Mouse (Mus musculus) embryonic stem cell, embryonic (primary cell): ENCODE measurements around the gene Asprv1.

ENCODE experiments used
- CTCF ChIA-PET, 4 experiments: fragments of 300-600 bp in 2 of 4; fragments of 350-600 bp in 2 of 4; sonication (Branson Sonifier 250); formaldehyde crosslinking; loops; one replicate each; lab custom pipeline; 2022; ENCODE audit warnings: inconsistent platforms in 2 of 4; lab: Charles Lee
- POLR2A ChIA-PET, 4 experiments: fragments of 300-600 bp in 2 of 4; fragments of 350-600 bp in 2 of 4; sonication (Branson Sonifier 250); formaldehyde crosslinking; loops; one replicate each; lab custom pipeline; 2022; ENCODE audit warnings: antibody characterized with exemption in 4 of 4, inconsistent platforms in 1 of 4; lab: Charles Lee

Gene Asprv1

DNA sequence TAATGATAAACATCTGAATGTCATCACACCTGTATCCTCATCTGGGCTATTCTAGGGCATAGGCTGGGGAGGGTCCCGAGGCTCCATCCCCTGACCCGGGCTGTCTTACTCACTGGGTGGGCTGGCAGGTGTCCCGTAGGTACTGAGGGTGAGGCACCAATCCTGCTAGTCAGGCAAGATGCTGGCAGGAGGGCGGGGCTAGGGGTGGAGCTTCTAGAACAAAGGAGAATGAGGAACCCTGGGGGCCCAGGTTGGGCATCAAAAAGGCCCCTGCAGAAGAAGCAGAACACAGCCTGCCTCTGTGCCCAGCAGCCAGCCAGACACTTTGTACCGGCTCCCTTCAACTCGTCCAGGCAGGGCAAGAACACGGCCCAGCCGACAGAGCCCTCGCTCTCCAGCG, at the start of gene Asprv1:
Gene Asprv1 (plus strand): TSS at position 219 of the 400 bp plus-strand sequence.
- ChIA-PET POLR2A (interaction anchor here in 2 of 4 experiments (1.3 to 4.0 kb wide), 3 partner anchors 9 to 13 kb away, joined by 3 to 13 read pairs (median 5); no protein-coding TSS in a partner anchor), CTCF (interaction anchor here in 2 of 4 experiments (0.6 to 0.9 kb wide), 2 partner anchors 29 to 36 kb away, joined by 3 read pairs; no protein-coding TSS in a partner anchor)

DNA sequence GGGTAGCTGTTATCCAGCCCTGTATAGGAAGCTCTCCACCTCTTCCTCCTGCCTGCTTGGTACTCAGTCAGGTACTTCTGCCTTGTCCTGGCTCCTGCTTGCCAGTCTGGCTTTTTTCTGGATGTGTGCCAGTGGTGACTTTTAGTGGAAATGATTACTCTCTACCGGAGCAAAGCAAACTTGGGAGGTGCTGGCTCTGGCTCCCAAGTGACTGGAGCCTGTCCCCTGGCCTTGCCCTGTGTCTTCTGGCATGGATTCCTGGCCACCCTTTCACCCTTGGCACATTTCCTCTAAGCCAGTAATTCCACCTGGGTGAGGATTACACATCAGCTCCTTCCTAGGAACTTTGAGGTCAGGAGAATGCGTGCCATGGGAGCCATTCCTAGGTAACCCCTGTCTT, 49.6 kb upstream of the Asprv1 start:
- ChIA-PET POLR2A (interaction anchor here in 3 of 4 experiments (0.5 to 9.2 kb wide), 20 partner anchors 6 to 251 kb away, joined by 3 to 93 read pairs (median 4); partner anchors contain the start of genes C87436 (in 1 of the 3) and Snrnp27 (in 1 of the 3)), CTCF (interaction anchor here in 2 of 4 experiments (0.6 to 1.2 kb wide), 2 partner anchors 21 to 36 kb away, joined by 4 to 5 read pairs; no protein-coding TSS in a partner anchor)

DNA sequence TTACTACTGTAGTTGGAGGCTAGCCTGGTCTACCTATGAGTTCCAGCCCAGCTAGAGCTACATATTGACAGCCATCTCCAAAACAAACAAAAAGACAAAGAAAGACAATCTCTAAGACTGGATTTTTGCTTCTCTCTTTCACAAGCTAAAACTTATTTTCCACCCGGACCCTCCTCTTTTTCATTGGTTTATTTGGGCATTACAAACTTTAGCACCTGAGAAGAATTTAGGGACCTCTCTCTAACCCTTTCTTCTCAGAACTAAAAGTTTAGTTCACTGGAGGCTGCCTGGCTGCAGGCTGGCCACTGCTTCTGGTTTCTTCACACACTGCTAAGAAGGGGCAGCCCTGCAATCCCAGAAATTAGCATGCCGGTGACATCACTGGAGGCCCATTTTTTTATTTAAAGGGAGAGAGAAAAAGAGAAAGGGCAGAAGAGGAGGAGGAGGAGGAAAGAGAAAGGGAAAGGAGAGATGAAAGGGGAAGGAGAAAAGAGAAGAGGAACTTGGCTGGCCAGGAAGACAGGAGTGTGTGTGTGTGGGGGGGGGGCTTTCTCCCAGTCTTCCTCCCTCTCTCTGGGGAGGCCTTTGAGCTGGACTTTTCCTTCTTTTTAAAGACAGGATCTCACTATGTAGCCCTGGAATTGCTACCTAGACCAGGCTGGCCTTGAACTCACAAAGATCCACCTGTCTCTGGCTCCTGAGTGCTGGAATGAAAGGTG, 48.7 kb upstream of the Asprv1 start:
- ChIA-PET POLR2A (interaction anchor here (0.7 to 9.2 kb wide), 23 partner anchors 7 to 1372 kb away, joined by 3 to 93 read pairs (median 4); partner anchors contain the start of gene Snrnp27 (in 1 of the 4)), CTCF (interaction anchor here in 3 of 4 experiments (0.6 to 2.2 kb wide), 4 partner anchors 20 to 37 kb away, joined by 3 to 6 read pairs (median 4); no protein-coding TSS in a partner anchor)

DNA sequence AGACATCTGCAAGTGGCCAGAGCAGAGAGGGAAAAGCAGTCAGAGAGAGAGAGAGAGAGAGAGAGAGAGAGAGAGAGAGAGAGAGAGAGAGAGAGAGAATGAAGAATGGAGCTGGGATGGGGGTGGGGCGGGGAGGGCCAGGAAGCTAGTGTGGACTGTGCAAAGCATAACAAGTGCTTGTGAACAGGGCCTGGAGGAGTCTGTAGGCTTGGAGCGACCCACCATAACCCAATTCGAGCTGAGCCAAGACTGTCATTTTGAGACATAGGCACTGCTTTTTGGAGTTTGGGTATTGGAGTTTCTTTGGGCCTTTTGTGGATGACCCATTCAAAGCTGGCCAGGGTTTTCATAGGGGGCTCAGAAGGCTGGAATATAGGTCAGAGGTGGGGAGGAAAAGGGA, 48.0 kb upstream of the Asprv1 start:
- POLR2A ChIA-PET = interaction anchor here (0.6 to 9.2 kb wide), 24 partner anchors 8 to 1373 kb away, joined by 3 to 93 read pairs (median 4); partner anchors contain the start of gene Snrnp27 (in 1 of the 4)
- CTCF ChIA-PET = interaction anchor here in 3 of 4 experiments (0.5 to 2.2 kb wide), 4 partner anchors 19 to 94 kb away, joined by 3 to 6 read pairs (median 3); no protein-coding TSS in a partner anchor

DNA sequence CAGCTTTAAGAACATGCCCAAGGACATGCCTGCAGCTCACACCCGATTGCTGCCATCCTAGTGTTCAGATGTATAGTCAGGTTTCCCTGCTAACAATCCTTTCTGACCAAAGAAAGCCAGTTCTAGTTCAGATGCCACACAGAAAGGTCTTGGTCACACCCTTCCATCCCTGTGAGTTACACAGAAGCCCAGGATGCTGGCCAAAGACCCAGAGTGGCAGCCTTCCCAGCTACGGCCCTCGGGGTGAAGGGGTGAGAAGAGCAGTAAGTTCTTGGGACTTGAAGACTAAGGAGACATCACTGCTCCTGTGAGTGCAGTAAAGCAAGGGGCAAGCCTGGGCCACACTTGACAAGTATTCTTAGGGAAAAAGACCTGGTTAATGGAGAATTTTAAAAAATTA, 44.8 kb upstream of the Asprv1 start:
- POLR2A ChIA-PET = interaction anchor here in 3 of 4 experiments (0.5 to 9.2 kb wide), 28 partner anchors 11 to 325 kb away, joined by 3 to 93 read pairs (median 4); no protein-coding TSS in a partner anchor
- CTCF ChIA-PET = interaction anchor here (0.7 to 4.0 kb wide), 5 partner anchors 8 to 18 kb away, joined by 3 to 28 read pairs (median 4); no protein-coding TSS in a partner anchor

DNA sequence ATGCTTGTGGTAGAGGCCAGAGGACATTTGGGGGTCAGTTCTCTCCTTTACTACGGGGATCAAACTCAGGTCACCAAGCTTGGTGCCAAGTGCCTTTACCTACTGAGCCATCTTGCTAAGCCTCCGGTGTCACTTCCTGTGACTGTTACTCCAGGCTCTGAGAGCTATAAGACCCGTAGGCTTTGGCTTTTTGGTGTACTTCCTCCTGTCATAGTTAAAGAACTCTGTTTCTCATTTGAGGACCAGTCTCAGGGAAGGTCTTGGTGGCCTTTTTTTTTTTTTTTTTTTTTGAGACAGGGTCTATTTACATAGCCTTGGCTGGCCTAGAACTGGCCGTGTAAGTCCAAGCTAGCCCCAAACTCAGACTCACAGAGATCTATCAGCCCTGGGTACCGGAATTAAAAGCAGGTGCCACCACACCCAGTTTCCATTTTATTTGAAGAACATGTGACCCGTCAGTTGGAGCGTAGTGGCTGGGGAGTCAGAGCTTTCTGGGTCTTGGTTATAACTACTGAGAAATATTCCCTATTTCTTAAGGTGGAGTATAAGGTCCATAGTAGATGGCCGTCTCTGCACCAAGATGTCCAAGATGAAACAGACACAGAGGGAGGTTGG, 44.3 kb upstream of the Asprv1 start:
- ChIA-PET CTCF (interaction anchor here (0.6 to 4.0 kb wide), 10 partner anchors 9 to 1155 kb away, joined by 3 to 28 read pairs (median 4); no protein-coding TSS in a partner anchor), POLR2A (interaction anchor here in 3 of 4 experiments (0.6 to 9.2 kb wide), 51 partner anchors 11 to 376 kb away, joined by 3 to 93 read pairs (median 4); partner anchors contain the start of gene Fam136a (in 1 of the 3))

DNA sequence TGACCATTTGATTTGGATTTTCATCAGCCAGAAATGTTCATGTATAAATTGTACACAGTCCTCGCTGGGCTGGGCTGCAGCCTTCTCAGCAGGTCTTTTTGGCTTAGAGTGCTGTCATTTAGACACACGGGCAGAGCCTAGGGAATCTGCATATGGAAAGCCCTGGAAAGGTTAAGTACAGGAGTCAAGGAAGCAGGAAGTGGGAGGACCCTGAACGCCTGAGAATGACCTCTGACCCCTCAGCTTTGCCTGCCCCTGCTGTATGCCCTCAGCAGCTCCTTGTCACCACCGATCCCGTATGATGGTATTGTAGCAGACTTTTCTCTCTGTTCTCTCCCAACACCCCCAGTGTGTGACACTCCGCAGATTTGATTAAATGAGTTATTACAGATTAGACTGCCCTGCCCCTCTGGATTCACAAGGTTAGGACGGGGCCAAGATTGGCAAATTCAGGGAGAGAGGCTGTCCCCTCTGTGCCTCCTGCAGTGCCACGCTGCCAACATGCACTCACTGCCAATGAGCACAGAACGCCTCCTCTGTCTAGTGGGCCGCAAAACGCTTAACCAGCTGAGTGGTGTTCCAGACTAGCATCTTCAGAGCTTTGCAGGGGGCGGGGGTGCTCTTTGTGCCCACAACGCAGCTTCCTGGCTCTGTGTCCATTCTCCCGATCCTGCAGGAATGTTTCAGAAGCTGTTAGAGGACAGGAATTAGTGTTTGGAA, 43.5 kb upstream of the Asprv1 start:
- POLR2A ChIA-PET = interaction anchor here (0.6 to 9.2 kb wide), 53 partner anchors 10 to 377 kb away, joined by 3 to 93 read pairs (median 4); partner anchors contain the start of gene Fam136a (in 1 of the 4)
- CTCF ChIA-PET = interaction anchor here (0.6 to 4.0 kb wide), 10 partner anchors 9 to 1155 kb away, joined by 3 to 28 read pairs (median 5); no protein-coding TSS in a partner anchor

DNA sequence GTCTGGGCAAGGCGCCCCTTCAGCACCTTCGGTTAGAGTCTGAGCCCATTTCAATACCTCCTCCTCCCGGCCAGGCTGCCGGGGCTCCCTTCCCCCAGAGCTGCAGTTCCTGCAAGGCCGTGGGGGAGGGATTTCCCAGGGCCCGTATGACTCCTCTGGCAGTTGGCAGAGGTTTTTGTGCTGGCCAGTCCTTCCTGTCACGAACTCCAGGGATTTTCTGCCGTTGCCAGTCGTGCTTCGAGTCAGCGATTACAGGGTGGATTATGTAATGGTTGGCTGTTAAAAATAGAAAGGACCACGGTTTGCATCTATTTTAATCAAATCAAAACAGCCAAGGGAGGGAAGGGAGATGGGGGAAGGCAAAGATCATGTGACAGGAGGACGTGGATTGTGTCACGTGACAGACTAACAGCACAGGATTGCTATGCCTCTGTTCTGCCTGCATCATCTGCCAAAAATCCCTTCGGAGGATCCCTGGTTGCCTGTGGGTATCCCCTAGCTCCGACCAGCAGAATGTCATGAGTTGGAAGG, 42.8 kb upstream of the Asprv1 start:
- ChIA-PET CTCF (interaction anchor here (1.0 to 4.0 kb wide), 6 partner anchors 8 to 102 kb away, joined by 3 to 28 read pairs (median 6); no protein-coding TSS in a partner anchor), POLR2A (interaction anchor here (0.6 to 9.2 kb wide), 32 partner anchors 9 to 220 kb away, joined by 3 to 93 read pairs (median 4); partner anchors contain the start of gene Fam136a (in 1 of the 4))

DNA sequence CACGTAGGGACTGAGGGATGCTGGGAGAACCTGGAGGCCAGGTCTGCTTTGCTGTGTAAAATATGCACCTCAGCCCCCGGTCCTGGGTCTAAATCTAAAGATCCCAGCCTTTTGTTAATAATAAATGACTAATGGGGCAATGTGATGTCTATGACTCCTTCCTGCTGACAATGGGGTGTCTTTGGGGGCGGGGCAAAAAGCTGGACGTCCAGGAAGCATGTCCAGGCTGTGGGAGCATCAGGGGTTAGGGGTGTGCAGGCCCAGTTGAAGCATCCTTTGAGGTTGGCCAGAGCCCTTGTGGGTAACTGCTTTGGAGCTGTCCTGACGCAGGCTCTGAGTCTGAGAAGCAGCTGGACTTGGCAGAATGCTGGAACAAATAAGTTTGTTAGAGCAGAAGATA, 41.9 kb upstream of the Asprv1 start:
- ChIA-PET POLR2A (interaction anchor here in 2 of 4 experiments (0.6 to 9.2 kb wide), 7 partner anchors 8 to 368 kb away, joined by 3 to 93 read pairs (median 4); no protein-coding TSS in a partner anchor), CTCF (interaction anchor here in 2 of 4 experiments (0.8 to 0.9 kb wide), 2 partner anchors 13 kb away, joined by 3 read pairs; no protein-coding TSS in a partner anchor)

DNA sequence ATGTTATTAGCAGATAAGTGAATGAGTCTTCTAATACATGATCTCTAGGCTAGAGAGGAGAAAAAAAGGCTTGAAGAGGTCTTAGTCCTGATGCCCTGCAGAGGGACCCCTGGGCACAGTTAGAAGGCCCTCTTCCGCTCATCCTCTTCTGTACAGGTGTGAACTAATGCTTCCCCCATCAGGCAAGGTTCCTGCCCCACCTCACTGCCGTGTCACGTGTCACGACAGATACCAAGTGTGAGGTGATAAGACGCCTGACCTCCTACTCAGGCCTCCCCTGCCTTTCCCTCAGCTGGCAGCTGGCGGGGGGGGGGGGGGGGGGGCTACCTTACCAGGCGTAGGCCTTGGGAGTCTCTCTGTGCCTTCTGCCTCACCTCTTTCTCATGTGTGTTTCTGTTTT, 39.5 kb upstream of the Asprv1 start:
- ChIA-PET POLR2A (interaction anchor here in 1 of 4 experiments (0.6 to 1.5 kb wide), 2 partner anchors 18 to 81 kb away, joined by 3 read pairs; no protein-coding TSS in a partner anchor), CTCF (interaction anchor here in 1 of 4 experiments (1.0 kb wide), 2 partner anchors 11 to 31 kb away, joined by 4 to 6 read pairs; no protein-coding TSS in a partner anchor)

DNA sequence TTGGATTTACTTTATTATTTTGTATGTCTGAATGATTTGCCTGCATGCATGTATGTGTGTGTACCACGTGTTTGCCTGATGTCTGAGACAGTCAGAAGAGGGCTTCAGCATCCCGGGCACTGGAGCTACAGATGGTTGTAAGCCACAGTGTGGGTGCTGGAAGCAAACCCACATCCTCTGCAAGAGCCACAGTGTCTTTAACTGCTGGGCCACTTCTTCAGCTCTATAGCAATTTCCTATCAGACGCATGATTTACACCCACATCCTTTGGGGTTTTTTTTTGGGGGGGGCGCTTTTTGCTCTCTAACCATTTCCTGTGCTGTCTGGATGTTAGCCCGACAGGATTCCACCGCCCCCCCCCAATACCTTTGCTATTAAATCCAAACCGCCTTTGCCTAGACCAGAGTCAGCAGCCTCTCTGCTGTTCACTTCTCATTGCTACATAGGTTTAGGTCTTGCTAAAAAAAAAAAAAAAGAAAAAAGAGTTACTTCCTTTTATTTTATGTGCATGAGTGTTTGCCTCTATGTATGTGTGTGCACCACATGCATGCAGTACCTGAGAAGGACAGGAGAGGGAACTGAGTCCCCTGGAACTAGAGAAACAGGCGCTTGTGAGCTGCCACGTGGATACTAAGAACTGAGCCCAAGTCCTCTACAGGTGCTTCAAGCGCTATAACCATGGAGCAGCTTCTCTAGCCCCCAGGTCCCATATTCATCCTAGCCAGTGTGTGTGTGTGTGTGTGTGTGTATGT, 34.6 kb upstream of the Asprv1 start:
- ChIA-PET CTCF (interaction anchor here in 3 of 4 experiments (0.6 to 1.4 kb wide), 7 partner anchors 9 to 1552 kb away, joined by 3 to 24 read pairs (median 5); partner anchors contain the start of gene Mxd1 (in 1 of the 3)), POLR2A (interaction anchor here in 3 of 4 experiments (0.5 to 4.1 kb wide), 11 partner anchors 9 to 449 kb away, joined by 3 to 24 read pairs (median 3); no protein-coding TSS in a partner anchor)

DNA sequence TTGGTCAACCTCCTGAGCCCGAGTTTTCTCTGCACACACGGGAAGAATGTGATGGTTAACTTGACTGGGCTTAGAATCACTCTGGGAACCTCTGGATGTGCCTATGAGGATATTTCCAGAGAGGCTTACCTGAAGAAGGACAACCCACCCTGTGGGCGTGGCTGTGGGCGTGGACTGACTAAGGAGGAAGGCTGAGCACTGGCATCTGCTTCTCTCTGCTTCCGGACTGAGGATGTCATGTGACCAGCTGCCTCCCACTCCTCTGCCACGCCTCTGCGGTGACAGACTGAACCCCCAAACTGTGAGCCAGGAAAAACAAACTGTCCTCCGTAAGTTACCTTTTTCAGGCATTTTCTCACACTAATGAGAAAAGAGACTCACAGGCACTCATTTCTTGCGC, 33.3 kb upstream of the Asprv1 start:
- ChIA-PET CTCF (interaction anchor here in 3 of 4 experiments (0.5 to 1.2 kb wide), 8 partner anchors 39 to 1326 kb away, joined by 3 to 5 read pairs (median 4); partner anchors contain the start of gene Mxd1 (in 1 of the 3)), POLR2A (interaction anchor here (0.9 to 4.1 kb wide), 26 partner anchors 10 to 225 kb away, joined by 3 to 24 read pairs (median 4); no protein-coding TSS in a partner anchor)

DNA sequence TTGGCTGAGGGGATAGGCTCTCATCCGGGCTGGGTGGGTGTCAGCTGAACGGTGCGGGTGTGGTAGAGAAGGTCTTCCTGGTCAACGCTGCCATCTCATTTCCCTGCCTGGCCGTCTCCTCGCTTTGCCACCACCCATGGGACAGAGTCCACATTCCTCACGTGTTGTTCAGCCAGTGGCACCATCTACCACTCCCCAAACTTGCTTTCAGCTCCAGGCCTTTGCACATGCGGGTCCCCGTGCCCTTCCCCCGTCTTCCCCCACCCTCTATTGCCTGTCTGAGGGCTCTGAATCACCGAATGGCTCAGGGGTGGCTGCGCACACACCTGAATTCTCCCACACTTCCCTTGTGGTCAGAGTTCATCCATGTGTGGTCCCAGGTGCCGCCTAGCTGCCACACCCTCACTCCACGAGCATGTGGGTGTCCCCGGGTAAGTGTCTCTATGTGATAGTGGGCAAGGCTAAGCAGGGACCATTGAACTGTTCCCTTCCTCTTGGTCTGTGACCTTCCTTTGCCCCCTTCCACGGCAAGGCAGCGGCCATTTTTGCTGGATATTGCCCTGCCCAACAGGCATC, 32.0 kb upstream of the Asprv1 start:
- ChIA-PET CTCF (interaction anchor here (0.6 to 1.2 kb wide), 4 partner anchors 27 to 321 kb away, joined by 3 to 6 read pairs (median 4); no protein-coding TSS in a partner anchor), POLR2A (interaction anchor here in 3 of 4 experiments (0.6 to 4.1 kb wide), 22 partner anchors 8 to 158 kb away, joined by 3 to 24 read pairs (median 4); partner anchors contain the start of gene Mxd1 (in 1 of the 3))

DNA sequence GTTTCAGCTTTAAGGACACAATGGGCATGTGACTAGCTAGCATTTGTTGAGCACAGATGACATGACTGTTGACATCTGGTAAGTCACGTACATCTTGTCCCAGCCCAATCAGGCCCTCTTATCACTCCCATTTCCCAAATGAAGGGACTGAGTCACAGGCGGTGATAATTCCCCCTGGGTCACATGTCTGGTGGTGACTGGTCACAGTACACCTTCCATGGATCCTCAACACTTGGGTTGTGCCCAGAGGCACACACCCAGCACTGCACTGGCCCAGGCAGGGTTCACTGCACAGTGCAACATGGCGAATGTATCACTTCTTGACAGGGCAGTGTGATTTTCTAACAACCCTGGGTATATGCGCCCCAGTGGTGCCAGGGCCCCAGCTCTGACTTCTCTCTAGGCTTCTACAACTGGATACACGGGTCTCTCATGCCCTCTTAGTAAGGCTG, 29.2 kb upstream of the Asprv1 start:
- ChIA-PET POLR2A (interaction anchor here in 3 of 4 experiments (0.5 to 2.3 kb wide), 30 partner anchors 9 to 195 kb away, joined by 3 to 15 read pairs (median 3); partner anchors contain the start of genes Anxa4 (in 1 of the 3) and Mxd1 (in 1 of the 3)), CTCF (interaction anchor here (0.5 to 2.2 kb wide), 77 partner anchors 9 to 868 kb away, joined by 3 to 28 read pairs (median 4); partner anchors contain the start of genes Asprv1 (in 1 of the 4) and Mxd1 (in 1 of the 4))

DNA sequence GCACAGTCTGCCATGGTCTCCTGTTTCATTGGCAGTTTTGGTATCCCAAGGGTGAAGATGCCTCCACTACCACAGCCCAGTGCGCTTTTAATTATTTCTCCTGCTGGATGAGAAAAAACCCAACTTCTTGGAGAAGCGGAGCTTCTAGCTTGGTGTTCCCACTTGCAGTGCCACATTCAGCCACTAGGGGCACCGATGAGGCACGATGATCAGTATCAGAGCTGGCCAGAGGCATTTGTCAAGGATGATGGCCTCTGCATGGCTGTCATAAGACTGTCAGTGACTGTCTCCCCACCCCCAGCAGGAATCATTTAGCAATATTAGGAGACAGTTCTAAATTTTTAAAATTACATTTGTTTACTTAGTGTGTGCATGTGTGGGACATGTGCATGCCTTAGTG, 28.8 kb upstream of the Asprv1 start:
- ChIA-PET POLR2A (interaction anchor here (0.5 to 2.3 kb wide), 34 partner anchors 8 to 1472 kb away, joined by 3 to 15 read pairs (median 3); partner anchors contain the start of genes Anxa4 (in 1 of the 4) and Mxd1 (in 1 of the 4)), CTCF (interaction anchor here (0.5 to 2.2 kb wide), 83 partner anchors 9 to 867 kb away, joined by 3 to 28 read pairs (median 4); partner anchors contain the start of genes Asprv1 (in 1 of the 4) and Mxd1 (in 1 of the 4))
